Mouse (Mus musculus) liver, adult (tissue): Measurements from ENCODE around the gene Ppp1r9a.

Experiments
- GATA4 ChIP-seq: IDR thresholded peaks from 2 replicates; pipeline ENCODE4 v1.6.1; 2014; ENCODE audit warnings: mild to moderate bottlenecking, low read length; ENCODE audit not compliant: insufficient replicate concordance

The Ppp1r9a gene

DNA sequence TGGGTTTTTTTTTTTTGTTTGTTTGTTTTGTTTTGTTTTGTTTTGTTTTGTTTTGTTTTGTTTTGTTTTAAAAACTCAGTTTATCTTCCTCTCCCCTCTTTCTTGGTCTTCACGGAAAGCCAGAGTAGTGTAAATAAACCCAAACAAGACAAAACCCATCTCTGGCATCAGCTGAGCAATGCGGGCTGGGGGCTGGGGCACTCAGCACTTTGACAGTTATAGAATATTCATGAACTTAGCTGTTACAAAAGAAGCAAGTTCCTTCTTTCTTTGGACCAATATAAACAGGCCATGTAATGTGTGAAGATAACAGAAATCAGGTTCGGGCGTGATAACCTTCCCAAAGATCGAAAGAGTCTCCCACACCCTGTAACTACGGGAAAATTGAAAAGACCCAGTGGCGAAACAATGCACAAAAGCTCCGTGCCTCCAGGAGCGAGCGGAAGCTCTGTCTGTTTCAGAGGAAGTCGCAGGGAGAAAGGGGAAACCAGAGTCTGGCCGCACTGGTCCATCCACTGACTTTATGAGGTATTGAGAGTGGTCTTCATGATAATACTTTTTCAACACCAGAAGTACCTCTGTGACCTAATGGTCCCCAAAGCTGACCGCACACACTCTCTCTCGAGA is 264.4 kb downstream of the Ppp1r9a start:
- TF ChIP-seq GATA4 = no peak

- no peak for TF ChIP-seq GATA4
These were observed 265.4 kb downstream of the Ppp1r9a start for GRCm38 (mm10) chr6:5168158-5168557.

- TF ChIP-seq GATA4 = no peak
These were observed 268.7 kb downstream of the Ppp1r9a start for GRCm38 (mm10) chr6:5171418-5171817.

- TF ChIP-seq GATA4 = no peak
These were observed 269.9 kb downstream of the Ppp1r9a start for GRCm38 (mm10) chr6:5172571-5172970.

- no peak for TF ChIP-seq GATA4
These were observed 271.6 kb downstream of the Ppp1r9a start for GRCm38 (mm10) chr6:5174179-5174812.

GRCm38 (mm10) chr6:5177967-5178891 is 275.5 kb downstream of the Ppp1r9a start:
- TF ChIP-seq GATA4 = no peak

DNA sequence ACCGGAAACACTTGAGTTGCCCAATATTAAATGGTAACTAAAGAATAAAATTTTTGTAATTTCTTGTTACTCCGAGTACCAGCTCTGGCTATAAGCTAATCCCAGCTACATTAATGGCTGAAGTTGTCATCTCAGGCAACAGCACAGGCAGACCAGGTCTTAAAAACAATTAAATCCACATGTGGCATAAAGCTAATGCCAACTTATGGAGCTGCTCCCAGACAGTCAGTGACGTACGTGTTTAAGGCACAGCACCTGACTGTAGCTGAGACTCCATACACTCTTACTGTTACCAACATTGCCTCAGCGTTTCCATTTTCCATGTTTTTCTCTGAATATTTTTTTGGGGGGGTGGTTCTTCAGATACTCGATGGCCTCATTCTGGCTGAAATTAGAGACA is 276.5 kb downstream of the Ppp1r9a start:
- no peak for TF ChIP-seq GATA4

DNA sequence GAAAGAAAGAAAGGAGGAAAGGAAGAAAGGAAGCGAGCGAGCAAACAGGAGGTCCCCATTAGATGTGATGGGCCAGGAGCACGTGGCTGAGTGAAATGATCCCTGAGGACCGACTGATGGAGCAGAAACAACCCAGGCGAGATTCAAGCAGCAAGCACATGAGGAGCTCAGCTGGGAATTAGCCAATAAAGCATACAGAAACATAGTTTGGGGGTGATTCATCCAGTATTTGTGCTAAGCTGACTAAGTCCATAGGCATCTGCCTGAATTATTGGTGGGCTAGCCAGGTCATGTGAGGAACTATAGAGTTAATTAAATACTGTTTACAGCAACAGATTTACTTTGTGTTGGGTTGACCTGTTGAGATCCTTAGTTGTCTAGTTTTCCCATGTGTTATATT is 277.9 kb downstream of the Ppp1r9a start:
- no peak for TF ChIP-seq GATA4

- no peak for TF ChIP-seq GATA4
These were observed 283.7 kb downstream of the Ppp1r9a start for GRCm38 (mm10) chr6:5186229-5186950.

- no peak for TF ChIP-seq GATA4
These were observed 284.9 kb downstream of the Ppp1r9a start for GRCm38 (mm10) chr6:5187586-5187985.

- TF ChIP-seq GATA4 = no peak
These were observed 285.3 kb downstream of the Ppp1r9a start for GRCm38 (mm10) chr6:5188036-5188435.

DNA sequence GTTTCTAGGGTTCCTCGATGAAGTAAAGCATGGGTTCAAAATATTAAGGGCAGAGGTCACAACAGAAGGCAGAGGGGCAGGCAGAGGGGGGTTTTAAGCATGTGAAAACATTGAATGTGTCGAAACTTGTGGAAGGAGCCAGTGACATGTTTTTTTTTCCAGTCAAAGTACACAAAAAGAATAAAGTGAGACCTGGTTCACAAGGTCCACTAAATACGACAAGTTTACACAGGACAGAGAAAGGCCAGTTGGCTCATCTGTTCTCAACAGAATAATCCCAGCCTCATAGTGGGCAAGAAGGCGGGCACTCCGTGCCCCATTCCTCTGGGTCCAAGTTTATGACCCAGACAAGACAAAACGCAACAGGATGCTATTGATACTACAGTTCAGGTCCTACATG is 286.2 kb downstream of the Ppp1r9a start:
- TF ChIP-seq GATA4 = no peak

GRCm38 (mm10) chr6:5189507-5189906 is 286.8 kb downstream of the Ppp1r9a start:
- TF ChIP-seq GATA4 = no peak

- TF ChIP-seq GATA4 = no peak
These were observed 288.0 kb downstream of the Ppp1r9a start for GRCm38 (mm10) chr6:5190761-5191160.

DNA sequence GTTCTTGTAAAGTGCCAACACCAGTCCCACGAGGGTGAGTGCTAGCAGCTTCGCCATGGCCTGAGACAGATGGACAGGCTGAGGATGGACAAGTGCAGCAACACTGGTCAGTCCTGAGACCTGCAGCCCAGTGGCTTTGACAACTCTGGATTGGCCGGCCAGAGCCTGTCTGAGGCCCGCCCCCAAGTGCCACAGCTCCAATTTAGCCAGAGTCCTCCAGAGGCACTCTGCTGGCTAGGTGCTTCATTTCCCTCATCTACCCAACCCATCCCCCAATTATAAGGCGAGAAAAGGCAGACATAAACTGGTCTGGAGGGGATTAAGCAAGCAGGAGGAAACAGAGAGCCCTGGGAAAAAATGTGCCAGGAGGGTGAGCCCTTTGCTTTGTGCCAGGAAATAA is 291.0 kb downstream of the Ppp1r9a start, which contains the start of gene Pon1:
Pon1 (minus strand) TSS at position 254 of the 400 bp plus-strand sequence.
- TF ChIP-seq GATA4 = no peak
